Mouse (Mus musculus): Measurements from ENCODE around the gene Dpy19l3.

The Dpy19l3 gene

GRCm38 (mm10) chr7:35688781-35689349 lies 65.4 kb downstream of the Dpy19l3 start:
- DNase-seq (ENCODE audit: low spot score), result no peak

- no peak for DNase-seq (ENCODE audit: low spot score)
Measured at GRCm38 (mm10) chr7:35688276-35688675, 66.0 kb downstream of the Dpy19l3 start.

- DNase-seq (ENCODE audit: low spot score), result no peak
Measured at GRCm38 (mm10) chr7:35687229-35687628, 67.0 kb downstream of the Dpy19l3 start.

GRCm38 (mm10) chr7:35686756-35687155 lies 67.5 kb downstream of the Dpy19l3 start:
- DNase-seq (ENCODE audit: low spot score), result no peak

- no peak for DNase-seq (ENCODE audit: low spot score)
Measured at GRCm38 (mm10) chr7:35686216-35686615, 68.0 kb downstream of the Dpy19l3 start.

GRCm38 (mm10) chr7:35683409-35684122 lies 70.7 kb downstream of the Dpy19l3 start:
- DNase-seq (ENCODE audit: low spot score), result no peak

GRCm38 (mm10) chr7:35681559-35681958 lies 72.7 kb downstream of the Dpy19l3 start:
- DNase-seq (ENCODE audit: low spot score), result no peak

- no peak for DNase-seq (ENCODE audit: low spot score)
Measured at GRCm38 (mm10) chr7:35678976-35679375, 75.3 kb downstream of the Dpy19l3 start.

GRCm38 (mm10) chr7:35668066-35669041 lies 85.9 kb downstream of the Dpy19l3 start:
- DNase-seq (ENCODE audit: low spot score), result no peak

- no peak for DNase-seq (ENCODE audit: low spot score)
Measured at GRCm38 (mm10) chr7:35663790-35664376, 90.4 kb downstream of the Dpy19l3 start.

- DNase-seq (ENCODE audit: low spot score), result no peak
Measured at GRCm38 (mm10) chr7:35659173-35659572, 95.1 kb downstream of the Dpy19l3 start.

- no peak for DNase-seq (ENCODE audit: low spot score)
Measured at GRCm38 (mm10) chr7:35657829-35658228, 96.4 kb downstream of the Dpy19l3 start.

- no peak for DNase-seq (ENCODE audit: low spot score)
Measured at GRCm38 (mm10) chr7:35651583-35652270, 102.5 kb downstream of the Dpy19l3 start.

GRCm38 (mm10) chr7:35650716-35651410 lies 103.4 kb downstream of the Dpy19l3 start:
- peak; percentile 61 for DNase-seq (ENCODE audit: low spot score)

- DNase-seq (ENCODE audit: low spot score), result no peak
Measured at GRCm38 (mm10) chr7:35649071-35649470, 105.2 kb downstream of the Dpy19l3 start.

- no peak for DNase-seq (ENCODE audit: low spot score)
Measured at GRCm38 (mm10) chr7:35648239-35649069, 105.8 kb downstream of the Dpy19l3 start.

- peak; percentile 95 for DNase-seq (ENCODE audit: low spot score)
Measured at GRCm38 (mm10) chr7:35647101-35647698, 107.1 kb downstream of the Dpy19l3 start, which contains the start of gene Pdcd5. Pdcd5 (minus strand) TSS chr7:35647521.

- no peak for DNase-seq (ENCODE audit: low spot score)
Measured at GRCm38 (mm10) chr7:35646317-35647081, 107.8 kb downstream of the Dpy19l3 start.

- DNase-seq (ENCODE audit: low spot score), result no peak
Measured at GRCm38 (mm10) chr7:35640072-35640471, 114.2 kb downstream of the Dpy19l3 start.

Data from layer of hippocampus, adult 9-10 months (tissue).